Mouse (Mus musculus) intestine, postnatal 0 days (tissue): ENCODE measurements at regions not wholly inside any gene's neighbourhood (a gene's known extent, or its start where the extent isn't known, plus 50 kb on each side); places are given as distances from the start of the nearest gene placed in this dataset.

Experiments used
- ATAC-seq: fragments of 200-750 bp; cut with Nextera tagmentation; 2 replicates; pipeline ENCODE4 v1.8.0; 2017; ENCODE audit warnings: mild to moderate bottlenecking, moderate TSS enrichment, moderate library complexity
- H3K27ac ChIP-seq: fragments of 300-500 bp; sonication (generic); 2 replicates; pipeline ENCODE4 v1.5.1; 2014; ENCODE audit warnings: mild to moderate bottlenecking, low read depth, low read length, moderate library complexity
- H3K27me3 ChIP-seq: fragments of 300-500 bp; sonication (generic); replicated peaks from 2 replicates; pipeline ENCODE4 v1.6.1; 2014; ENCODE audit warnings: low read length, mixed read lengths; ENCODE audit not compliant: control insufficient read depth, insufficient read depth
- H3K36me3 ChIP-seq: fragments of 300-500 bp; sonication (generic); 2 replicates; pipeline ENCODE4 v1.6.1; 2014; ENCODE audit warnings: mild to moderate bottlenecking, moderate library complexity; ENCODE audit not compliant: control insufficient read depth, insufficient read depth
- H3K4me1 ChIP-seq: fragments of 300-500 bp; sonication (generic); replicated peaks from 2 replicates; pipeline ENCODE4 v1.6.1; 2014; ENCODE audit warnings: antibody characterized with exemption, low read length, mixed read lengths; ENCODE audit not compliant: control insufficient read depth, insufficient read depth
- H3K4me2 ChIP-seq: fragments of 300-500 bp; sonication (generic); replicated peaks from 2 replicates; pipeline ENCODE4 v1.6.1; 2014; ENCODE audit warnings: low read depth, mild to moderate bottlenecking, moderate library complexity
- H3K4me3 ChIP-seq: fragments of 300-500 bp; sonication (generic); 2 replicates; pipeline ENCODE4 v1.5.1; 2014; ENCODE audit warnings: low read depth, low read length
- H3K9ac ChIP-seq: fragments of 300-500 bp; sonication (generic); 2 replicates; pipeline ENCODE4 v1.6.1; 2014; ENCODE audit warnings: mild to moderate bottlenecking, low read depth, low read length
- H3K9me3 ChIP-seq: fragments of 300-500 bp; sonication (generic); 2 replicates; pipeline ENCODE4 v1.6.1; 2016; ENCODE audit warnings: mixed run types; ENCODE audit not compliant: control insufficient read depth
- CTCF ChIP-seq: sonication (generic); IDR thresholded peaks from 2 replicates; pipeline ENCODE4 v1.5.1; 2016; ENCODE audit warnings: low read depth, mild to moderate bottlenecking, control low read depth, antibody characterized with exemption, moderate library complexity
- WGBS: fragments of 180-500 bp; shearing (Covaris S2); extraction: QIAGEN DNeasy Blood & Tissue Kit; methylation state at CpG from one replicate; pipeline ENCODE4 v1.1.7; 2014; 5-methylcytosine and 5-hydroxymethylcytosine counted together

DNA sequence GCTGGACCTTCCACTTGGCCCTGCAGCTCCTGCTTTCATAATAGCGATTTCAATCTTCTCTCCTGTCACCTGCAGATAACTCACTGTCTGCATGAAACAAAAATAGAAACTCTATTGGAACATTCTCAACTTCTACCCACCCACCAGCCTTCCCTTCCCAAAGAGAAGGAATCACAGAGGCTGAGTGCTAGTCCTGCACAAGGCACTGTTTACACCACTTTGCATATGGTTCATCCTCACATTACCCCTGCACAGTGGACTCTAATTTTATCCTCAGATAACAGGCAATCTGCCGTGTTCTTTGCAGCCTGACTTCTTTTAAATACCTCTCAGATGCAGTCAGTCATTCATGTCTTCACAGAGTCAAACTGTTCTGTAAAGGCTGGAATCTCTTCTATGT lies 83.3 kb upstream of the Bnc1 start:
- WGBS, result 74% methylated on average over 2 of the region's 2 CpGs
- H3K4me1 ChIP-seq, result no peaks in the 10 kb centered on the region
- no peak for TF ChIP-seq CTCF

DNA sequence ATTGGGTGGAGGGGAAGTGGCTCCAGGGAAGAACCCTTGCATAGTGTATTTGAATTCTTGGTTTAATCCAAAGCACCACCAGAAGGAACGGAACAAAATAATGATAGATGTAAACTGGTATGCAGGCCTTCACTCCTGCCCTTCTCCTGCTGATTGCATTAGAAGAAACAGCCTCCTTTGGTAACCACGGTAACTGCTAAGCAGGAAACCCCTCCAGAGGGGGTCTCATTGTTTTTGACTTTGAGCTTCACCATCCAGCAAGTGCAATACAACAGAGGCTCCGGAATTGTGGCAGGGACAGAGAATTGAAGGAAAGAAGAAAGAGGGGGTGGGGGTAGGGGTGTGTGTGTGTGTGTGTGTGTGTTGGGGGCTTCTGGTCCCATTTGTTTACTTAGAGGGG lies 89.8 kb upstream of the Bnc1 start:
- Histone ChIP-seq H3K4me3 (no peak overlapping the region), H3K4me1 (no peaks in the 10 kb centered on the region), H3K9me3 (no peaks in the 10 kb centered on the region), H3K36me3 (no peaks in the 10 kb centered on the region), H3K9ac (no peak overlapping the region), H3K4me2 (no peak overlapping the region), H3K27me3 (no peaks in the 10 kb centered on the region), H3K27ac (no peak overlapping the region)
- no peak for ATAC-seq
- TF ChIP-seq CTCF, result no peak
- WGBS, result 41% methylated on average over 3 of the region's 3 CpGs

More for the DNA sequence above, 83.3 kb upstream of the Bnc1 start:
- no peak for ATAC-seq
- no peaks in the 10 kb centered on the region for H3K27me3 ChIP-seq
- no peaks in the 10 kb centered on the region for H3K36me3 ChIP-seq
- no peak overlapping the region for H3K27ac ChIP-seq
- no peak overlapping the region for H3K9ac ChIP-seq
- H3K9me3 ChIP-seq, result no peaks in the 10 kb centered on the region
- no peak overlapping the region for H3K4me3 ChIP-seq
- no peak overlapping the region for H3K4me2 ChIP-seq

DNA sequence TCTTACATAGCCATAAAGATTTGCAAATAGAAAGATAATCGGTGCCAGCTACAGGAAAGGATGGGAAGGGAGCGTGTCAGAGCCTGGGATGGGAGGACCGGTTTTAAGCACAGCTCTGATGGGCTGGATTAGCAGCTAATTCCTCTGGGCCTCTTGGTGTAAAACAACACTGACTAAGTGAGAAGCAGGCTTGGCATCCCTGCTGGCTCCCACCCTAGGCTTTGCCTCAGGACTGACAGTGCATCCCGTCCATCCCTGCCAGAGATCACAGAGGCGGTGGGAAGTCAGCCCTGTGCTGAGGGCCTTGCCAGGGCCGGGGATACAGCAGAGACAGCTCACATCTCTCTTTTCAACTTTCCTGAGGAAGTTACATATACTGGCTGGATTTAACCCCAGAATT lies 90.8 kb upstream of the Sh3gl3 start:
- TF ChIP-seq CTCF, result no peak
- H3K27ac ChIP-seq, result no peak overlapping the region
- no peak overlapping the region for H3K4me2 ChIP-seq
- no peaks in the 10 kb centered on the region for H3K27me3 ChIP-seq
- H3K4me3 ChIP-seq, result no peak overlapping the region
- H3K9me3 ChIP-seq, result no peaks in the 10 kb centered on the region
- no peak overlapping the region for H3K9ac ChIP-seq
- ATAC-seq, result no peak
- H3K36me3 ChIP-seq, result no peaks in the 10 kb centered on the region
- no peaks in the 10 kb centered on the region for H3K4me1 ChIP-seq
- WGBS, result 23% methylated on average over 6 of the region's 6 CpGs

DNA sequence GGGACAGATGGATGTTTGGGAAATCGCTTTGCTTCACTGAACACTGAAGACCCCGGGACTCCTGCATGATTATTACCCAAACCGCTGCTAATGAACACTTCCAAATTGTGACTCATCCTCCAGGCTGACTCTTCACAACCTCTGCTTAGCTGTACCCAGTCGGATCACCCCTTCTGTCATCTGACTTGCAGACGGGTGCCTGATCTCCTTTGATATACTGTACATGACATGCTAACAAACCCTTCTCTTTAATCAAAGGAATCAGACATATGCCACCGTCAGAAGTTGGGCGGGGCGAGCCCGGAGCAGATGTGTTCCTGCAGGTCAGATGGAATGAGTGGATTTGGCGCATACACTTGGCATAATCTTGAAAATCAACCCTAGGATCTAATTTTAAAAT lies 89.2 kb upstream of the Sh3gl3 start:
- Histone ChIP-seq H3K9ac (no peak overlapping the region), H3K4me3 (no peak overlapping the region), H3K27ac (no peak overlapping the region), H3K9me3 (no peaks in the 10 kb centered on the region), H3K4me1 (no peaks in the 10 kb centered on the region), H3K36me3 (no peaks in the 10 kb centered on the region), H3K4me2 (no peak overlapping the region), H3K27me3 (no peaks in the 10 kb centered on the region)
- no peak for ATAC-seq
- no peak for TF ChIP-seq CTCF
- 80% methylated on average over 10 of the region's 10 CpGs for WGBS

- WGBS, result 57% methylated on average over 4 of the region's 4 CpGs
- no peak for TF ChIP-seq CTCF
- Histone ChIP-seq H3K4me2 (no peak overlapping the region), H3K4me1 (no peaks in the 10 kb centered on the region), H3K27me3 (no peaks in the 10 kb centered on the region), H3K9me3 (no peaks in the 10 kb centered on the region), H3K27ac (no peak overlapping the region), H3K4me3 (no peak overlapping the region), H3K9ac (no peak overlapping the region), H3K36me3 (no peaks in the 10 kb centered on the region)
- no peak for ATAC-seq
Measured at GRCm38 (mm10) chr7:82085205-82085604, 88.4 kb upstream of the Sh3gl3 start.

GRCm38 (mm10) chr7:82098136-82098535 lies 75.5 kb upstream of the Sh3gl3 start:
- H3K4me2 ChIP-seq, result no peak overlapping the region
- ATAC-seq, result no peak
- H3K4me3 ChIP-seq, result no peak overlapping the region
- no peak for TF ChIP-seq CTCF
- no peak overlapping the region for H3K27ac ChIP-seq
- H3K27me3 ChIP-seq, result no peaks in the 10 kb centered on the region
- no peaks in the 10 kb centered on the region for H3K9me3 ChIP-seq
- H3K9ac ChIP-seq, result no peak overlapping the region
- no peaks in the 10 kb centered on the region for H3K36me3 ChIP-seq
- H3K4me1 ChIP-seq, result no peaks in the 10 kb centered on the region
- WGBS, result 79% methylated on average over 6 of the region's 6 CpGs

DNA sequence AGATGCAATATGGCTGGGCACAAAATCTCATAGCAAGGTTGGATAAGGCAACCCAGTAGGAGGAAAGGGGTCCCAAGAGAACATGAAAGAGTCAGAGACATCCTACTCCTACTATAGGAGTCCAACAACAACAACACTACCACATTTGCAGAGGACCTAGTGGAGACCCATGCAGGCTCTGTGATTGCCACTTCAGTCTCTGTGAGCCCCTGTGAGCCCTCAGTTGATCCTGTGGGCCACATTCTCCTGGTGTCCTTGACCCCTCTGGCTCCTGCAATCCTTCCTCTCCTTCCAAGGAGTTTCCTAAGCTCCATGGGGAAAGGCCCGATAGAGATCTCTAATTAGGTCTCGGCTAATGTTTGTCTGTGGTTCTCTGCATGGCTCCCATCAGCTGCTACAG lies 72.3 kb upstream of the Sh3gl3 start:
- ATAC-seq, result no peak

More for the DNA sequence above, 72.3 kb upstream of the Sh3gl3 start:
- Histone ChIP-seq H3K4me1 (no peaks in the 10 kb centered on the region), H3K9ac (no peak overlapping the region), H3K4me2 (no peak overlapping the region), H3K9me3 (no peaks in the 10 kb centered on the region), H3K27ac (no peak overlapping the region), H3K36me3 (no peaks in the 10 kb centered on the region), H3K4me3 (no peak overlapping the region), H3K27me3 (no peaks in the 10 kb centered on the region)
- WGBS, result 92% methylated on average over 2 of the region's 2 CpGs
- TF ChIP-seq CTCF, result no peak
